Mouse (Mus musculus): ENCODE data around the gene Tc2n. TPM values are rescaled to one million over a fixed set of nuclear protein-coding genes. Genes with fewer than 3 reads are reported as not detected.

Gene Tc2n
- total RNA-seq, 1 experiment from 2014 or later = 0.81 TPM

Other genes with a start within 250 kb of the Tc2n start
- gene Fbln5, start 100.5 kb upstream of the Tc2n start, total RNA-seq (2017) = not detected in 2 replicates
- 103 and 121 TPM in 2 replicates for gene Trip11, start 194.7 kb upstream of the Tc2n start, total RNA-seq (2017)
- 59.1 and 60.3 TPM in 2 replicates for gene Atxn3, start 239.7 kb upstream of the Tc2n start, total RNA-seq (2017)